Mouse (Mus musculus) midbrain, postnatal 0 days (tissue): Measurements from ENCODE around the gene Fam173a. TPM values are rescaled to one million over a fixed set of nuclear protein-coding genes. Genes with fewer than 3 reads are reported as not detected.
A peak's percentile ranks its signal among the peaks of the same experiment; 100 is the strongest.

ENCODE experiments used
- ATAC-seq: fragments of 200-750 bp; cut with Nextera tagmentation; 2 replicates; pipeline ENCODE4 v1.8.0; 2017; ENCODE audit warnings: moderate number of reproducible peaks, mild to moderate bottlenecking, moderate TSS enrichment, moderate library complexity; ENCODE audit not compliant: low FRiP score
- DNase-seq: peaks from one replicate; pipeline ENCODE4 v3.0.0-alpha.2; 2015; ENCODE audit warnings: low spot score
- H3K27ac ChIP-seq: fragments of 300-500 bp; sonication (generic); 2 replicates; pipeline ENCODE4 v1.5.1; 2014; ENCODE audit warnings: low read depth, mild to moderate bottlenecking, low read length, mixed read lengths
- H3K27me3 ChIP-seq: fragments of 300-500 bp; sonication (generic); 2 replicates; pipeline ENCODE4 v1.6.1; 2014; ENCODE audit warnings: low read length, control low read depth, mixed read lengths; ENCODE audit not compliant: insufficient read depth
- H3K36me3 ChIP-seq: fragments of 300-500 bp; sonication (generic); 2 replicates; pipeline ENCODE4 v1.6.1; 2014; ENCODE audit warnings: low read length, control low read depth, mixed read lengths; ENCODE audit not compliant: insufficient read depth
- H3K4me1 ChIP-seq: fragments of 300-500 bp; sonication (generic); 2 replicates; pipeline ENCODE4 v1.6.1; 2014; ENCODE audit warnings: mild to moderate bottlenecking, control low read depth, antibody characterized with exemption, low read length, mixed read lengths; ENCODE audit not compliant: insufficient read depth
- H3K4me2 ChIP-seq: fragments of 300-500 bp; sonication (generic); 2 replicates; pipeline ENCODE4 v1.6.1; 2014; ENCODE audit warnings: low read depth, mild to moderate bottlenecking, low read length, mixed read lengths; ENCODE audit not compliant: poor library complexity, severe bottlenecking
- H3K4me3 ChIP-seq: fragments of 300-500 bp; sonication (generic); 2 replicates; pipeline ENCODE4 v1.5.1; 2014; ENCODE audit warnings: low read depth, mild to moderate bottlenecking, low read length, moderate library complexity
- H3K9ac ChIP-seq: fragments of 300-500 bp; sonication (generic); replicated peaks from 2 replicates; pipeline ENCODE4 v1.6.1; 2014; ENCODE audit warnings: mild to moderate bottlenecking, low read length, moderate library complexity, mixed read lengths; ENCODE audit not compliant: poor library complexity, severe bottlenecking
- H3K9me3 ChIP-seq: fragments of 300-500 bp; sonication (generic); 2 replicates; pipeline ENCODE4 v1.6.1; 2016; ENCODE audit warnings: low read length, control low read depth
- CTCF ChIP-seq: IDR thresholded peaks from 2 replicates; pipeline ENCODE4 v1.5.1; 2016; ENCODE audit warnings: antibody characterized with exemption, mild to moderate bottlenecking
- WGBS: fragments of 180-500 bp; shearing (Covaris S2); extraction: QIAGEN DNeasy Blood & Tissue Kit; methylation state at CpG from one replicate; pipeline ENCODE4 v1.1.7; 2014; 5-methylcytosine and 5-hydroxymethylcytosine counted together
- polyA plus RNA-seq: library from polyadenylated mRNA; unstranded; fragments of >200 nt; fragmentation: Nextera tagmentation; extraction: Ambion mirVana; gene quantifications from 2 replicates; pipeline ENCODE4 v1.2.1, GENCODE M21; 2015
- total RNA-seq: library from RNA; depleted of rRNA; stranded (reverse); fragments of >200 nt; gene quantifications from 2 replicates; pipeline ENCODE4 v1.2.3, GENCODE M21; 2014

Gene Fam173a
- total and polyA plus RNA-seq, 2 experiments from 2014 or later: 74.2 to 106 TPM

DNA sequence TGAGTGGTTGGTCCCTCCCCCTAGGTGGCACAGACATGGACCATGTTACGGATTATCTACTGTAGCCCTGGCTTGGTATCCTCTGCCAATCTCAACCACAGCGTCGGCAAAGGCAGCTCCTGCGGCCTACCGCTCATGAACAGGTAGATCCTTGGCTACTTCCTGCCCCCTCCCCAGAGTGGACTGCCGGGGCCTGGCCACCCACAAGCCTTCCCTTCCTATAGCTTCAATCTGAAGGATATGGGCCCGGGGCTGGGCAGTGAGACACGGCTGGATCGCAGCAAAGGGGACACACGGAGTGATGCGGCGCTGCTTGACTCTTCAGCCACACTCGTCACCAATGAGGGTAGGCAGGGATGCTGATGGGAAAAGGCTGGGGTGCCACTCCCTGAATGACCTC lies 34.3 kb upstream of the Fam173a start:
- peaks cover 37% of the 10 kb centered on the region for H3K36me3 ChIP-seq
- H3K4me1 ChIP-seq: peaks cover 29% of the 10 kb centered on the region
- H3K4me2 ChIP-seq: no peak overlapping the region
- DNase-seq (no peak), ATAC-seq (no peak)
- no peak overlapping the region for H3K4me3 ChIP-seq
- H3K27ac ChIP-seq: no peak overlapping the region
- no peak for TF ChIP-seq CTCF
- WGBS: 95% methylated on average over 13 of the region's 13 CpGs
- no peaks in the 10 kb centered on the region for H3K27me3 ChIP-seq
- H3K9ac ChIP-seq: 0 out of 2 replicates have a peak overlapping the region, but pooled peaks have one; percentile 19
- no peaks in the 10 kb centered on the region for H3K9me3 ChIP-seq

DNA sequence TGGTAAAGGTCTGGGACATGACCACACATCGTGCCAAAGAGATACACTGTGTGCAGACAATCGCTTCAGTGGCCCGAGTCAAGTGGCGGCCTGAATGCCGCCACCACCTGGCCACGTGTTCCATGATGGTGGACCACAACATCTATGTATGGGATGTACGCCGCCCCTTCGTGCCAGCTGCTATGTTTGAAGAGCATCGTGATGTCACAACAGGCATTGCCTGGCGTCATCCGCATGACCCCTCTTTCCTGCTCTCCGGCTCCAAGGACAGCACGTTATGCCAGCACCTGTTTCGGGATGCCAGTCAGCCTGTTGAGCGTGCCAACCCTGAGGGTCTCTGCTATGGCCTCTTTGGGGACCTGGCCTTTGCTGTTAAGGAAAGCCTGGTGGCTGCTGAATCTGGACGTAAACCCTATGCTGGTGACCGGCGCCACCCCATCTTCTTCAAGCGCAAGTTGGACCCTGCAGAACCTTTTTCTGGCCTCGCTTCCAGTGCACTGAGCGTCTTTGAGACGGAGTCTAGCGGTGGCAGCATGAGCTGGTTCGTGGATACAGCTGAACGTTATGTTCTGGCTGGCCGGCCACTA lies 33.4 kb upstream of the Fam173a start:
- ATAC-seq (no peak), DNase-seq (no peak)
- Histone ChIP-seq H3K4me1 (peaks cover 21% of the 10 kb centered on the region), H3K27ac (no peak overlapping the region), H3K4me3 (no peak overlapping the region), H3K9ac (no peak overlapping the region), H3K36me3 (peaks cover 31% of the 10 kb centered on the region), H3K4me2 (no peak overlapping the region), H3K9me3 (no peaks in the 10 kb centered on the region), H3K27me3 (no peaks in the 10 kb centered on the region)
- 96% methylated on average over 27 of the region's 27 CpGs for WGBS
- no peak for TF ChIP-seq CTCF

DNA sequence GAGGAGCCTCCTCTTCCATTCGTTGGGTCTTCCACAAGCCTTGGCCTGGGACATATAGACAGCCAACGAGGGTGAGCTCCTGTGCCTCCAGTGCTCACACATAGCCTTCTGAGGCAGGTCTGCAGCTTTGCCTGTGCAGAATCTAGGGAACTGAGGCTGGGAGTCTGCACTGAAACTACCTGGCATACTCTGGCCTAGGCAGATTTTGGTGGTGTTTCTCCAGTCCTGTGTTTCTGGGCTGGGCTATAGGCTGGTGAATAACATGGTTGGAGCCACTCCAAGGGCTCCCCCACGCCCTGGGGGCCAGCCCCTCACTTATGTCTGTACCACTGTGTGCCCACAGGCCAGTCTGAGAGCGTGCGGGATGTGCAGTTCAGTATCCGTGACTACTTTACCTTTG lies 32.6 kb upstream of the Fam173a start:
- WGBS: 91% methylated on average over 6 of the region's 6 CpGs
- Histone ChIP-seq H3K4me2 (no peak overlapping the region), H3K36me3 (peaks cover 24% of the 10 kb centered on the region), H3K4me1 (peaks cover 21% of the 10 kb centered on the region), H3K27ac (no peak overlapping the region), H3K4me3 (no peak overlapping the region), H3K27me3 (no peaks in the 10 kb centered on the region), H3K9ac (no peak overlapping the region), H3K9me3 (no peaks in the 10 kb centered on the region)
- TF ChIP-seq CTCF: no peak
- no peak for DNase-seq
- ATAC-seq: no peak

DNA sequence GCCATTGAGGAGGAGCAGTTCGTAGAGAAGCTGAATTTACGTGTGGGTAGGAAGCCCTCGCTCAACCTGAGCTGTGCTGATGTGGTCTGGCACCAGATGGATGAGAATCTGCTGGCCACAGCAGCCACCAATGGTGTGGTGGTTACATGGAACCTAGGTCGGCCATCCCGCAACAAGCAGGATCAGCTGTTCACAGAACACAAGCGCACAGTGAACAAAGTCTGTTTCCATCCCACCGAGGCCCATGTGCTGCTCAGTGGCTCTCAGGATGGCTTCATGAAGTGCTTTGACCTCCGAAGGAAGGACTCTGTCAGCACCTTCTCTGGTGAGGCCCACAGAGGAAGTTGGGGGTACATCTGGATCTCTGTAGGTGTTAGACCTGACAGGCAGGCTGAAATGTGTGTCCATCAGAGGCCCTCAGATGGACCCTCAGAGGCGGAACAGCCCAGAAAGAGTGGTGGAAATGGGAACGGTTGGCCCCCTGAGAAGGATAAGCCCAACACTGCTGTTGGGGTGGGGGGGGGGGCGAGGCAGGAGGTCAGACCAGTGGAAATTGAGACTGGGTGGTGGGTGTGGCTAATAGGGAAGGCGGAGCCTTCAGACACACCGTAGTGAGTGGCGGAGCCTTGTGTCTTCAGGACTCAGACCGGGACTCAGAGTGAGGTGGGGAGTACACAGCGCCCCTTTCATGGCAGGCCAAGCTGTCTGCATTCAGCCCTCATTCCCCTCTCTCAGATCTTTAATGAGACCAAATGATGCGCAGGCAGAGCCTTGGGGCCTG lies 31.9 kb upstream of the Fam173a start:
- Histone ChIP-seq H3K27me3 (no peaks in the 10 kb centered on the region), H3K36me3 (peaks cover 24% of the 10 kb centered on the region), H3K9me3 (no peaks in the 10 kb centered on the region), H3K4me2 (peak overlapping the region; percentile 97), H3K9ac (peak overlapping the region; percentile 78), H3K4me1 (peaks cover 14% of the 10 kb centered on the region), H3K27ac (0 out of 2 replicates have a peak overlapping the region, but pooled peaks have one; percentile 77), H3K4me3 (peak overlapping the region; percentile 57)
- no peak for TF ChIP-seq CTCF
- 78% methylated on average over 16 of the region's 17 CpGs for WGBS
- ATAC-seq (no peak), DNase-seq (no peak)

DNA sequence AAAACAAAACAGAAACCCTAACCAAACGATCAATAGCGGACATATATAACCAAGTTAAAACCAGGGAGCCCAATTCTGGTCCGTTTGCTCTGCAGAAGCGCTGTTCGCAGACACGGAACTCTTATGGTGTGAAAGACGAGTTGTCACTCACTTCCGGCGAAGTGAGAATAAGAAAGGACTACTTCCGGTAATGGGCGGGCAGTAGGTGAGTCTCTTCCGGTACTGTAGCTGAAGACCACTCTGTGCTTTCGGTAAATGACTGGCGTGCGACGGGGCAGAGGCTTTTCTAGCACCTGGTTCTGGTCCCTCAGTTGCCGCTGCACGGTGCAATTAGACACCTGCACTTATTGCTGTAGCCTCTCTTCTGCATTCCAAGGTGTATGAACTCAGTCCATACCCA lies 30.8 kb upstream of the Fam173a start, which contains the start of gene Wdr24:
Gene Wdr24 (plus strand): TSS at position 176 of the 400 bp plus-strand sequence.
- WGBS: under 1% methylated on average over 18 of the region's 18 CpGs
- peaks cover 13% of the 10 kb centered on the region for H3K4me1 ChIP-seq
- peak; percentile 67 for ATAC-seq

More for the DNA sequence above, 30.8 kb upstream of the Fam173a start, which contains the start of gene Wdr24:
- peak within 1 kb of the TSS; percentile 77 for H3K27ac ChIP-seq
- H3K4me3 ChIP-seq: peak within 1 kb of the TSS; percentile 57
- peak within 1 kb of the TSS; percentile 78 for H3K9ac ChIP-seq
- H3K36me3 ChIP-seq: peaks cover 29% of the 10 kb centered on the region
- H3K9me3 ChIP-seq: no peaks in the 10 kb centered on the region
- no peak for TF ChIP-seq CTCF
- H3K4me2 ChIP-seq: peak within 1 kb of the TSS; percentile 97
- H3K27me3 ChIP-seq: no peaks in the 10 kb centered on the region
- peak; percentile 95 for DNase-seq
